Mouse (Mus musculus) E14TG2a.4 (cell line): ENCODE measurements around the gene Chd2.

Experiments
- CTCF ChIP-seq: conservative IDR thresholded peaks from 2 replicates; pipeline ENCODE4 v1.5.1; 2014; ENCODE audit warnings: low read length
- NANOG ChIP-seq: IDR thresholded peaks from 2 replicates; pipeline ENCODE4 v1.6.1; 2014; ENCODE audit warnings: borderline replicate concordance, low read length, mixed read lengths

- peak; percentile 77 for TF ChIP-seq CTCF
- TF ChIP-seq NANOG, result no peak
These were observed 119.2 kb downstream of the Chd2 start for GRCm38 (mm10) chr7:73422223-73423113.
